Comparison of ENCODE assay signal across 18 mouse cellular contexts in the genomic region with DNA sequence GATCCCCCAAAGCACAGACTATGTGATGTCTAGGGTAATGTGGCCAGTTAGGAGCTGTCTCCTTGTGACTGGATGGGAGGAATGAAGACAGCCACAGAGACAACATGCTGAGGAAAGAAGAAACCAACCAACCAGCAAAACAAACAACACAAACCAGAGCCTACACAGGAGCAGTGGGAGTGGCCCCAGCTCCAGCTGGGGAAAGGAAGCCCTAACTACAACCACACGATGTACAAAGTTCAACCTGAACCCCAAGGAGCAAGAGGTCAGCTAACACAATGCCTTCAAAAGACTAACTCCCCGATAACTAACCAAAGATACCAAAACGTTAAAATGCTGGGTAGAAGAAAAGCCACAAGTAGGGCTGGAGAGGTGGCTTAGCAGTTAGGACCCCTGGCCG. TPM values are rescaled to one million over a fixed set of nuclear protein-coding genes. Genes with fewer than 3 reads are reported as not detected.
"Had no signal": no experiment of that assay in that cellular context is flagged by ENCODE, and none has a peak within 500 bp of the region (broad histone marks: within the 10 kb centered on the region; RNA-seq: fewer than 3 reads in every experiment).

No protein-coding gene starts in this region.

- H3K27me3 ChIP-seq: liver, embryonic 15.5 days; lung, embryonic 15.5 days; midbrain, embryonic 13.5 days; midbrain, embryonic 15.5 days; neural tube, embryonic 12.5 days; stomach, embryonic 15.5 days had no signal

- H3K4me3 ChIP-seq: liver, embryonic 15.5 days; lung, embryonic 15.5 days; midbrain, embryonic 13.5 days; midbrain, embryonic 15.5 days; neural tube, embryonic 12.5 days; stomach, embryonic 15.5 days had no signal

- DNase-seq: liver, postnatal 0 days; lung, adult 2 months; lung, postnatal 14 days; lung, postnatal 36 days; right cerebral cortex, postnatal 14 days; thymus, adult 2 months; thymus, postnatal 25 days had no signal

- ATAC-seq: liver, postnatal 0 days; lung, postnatal 0 days; midbrain, embryonic 13.5 days; midbrain, embryonic 15.5 days had no signal

- H3K4me2 ChIP-seq: liver, embryonic 15.5 days; lung, embryonic 15.5 days; midbrain, embryonic 11.5 days; midbrain, embryonic 13.5 days; midbrain, embryonic 15.5 days; neural tube, embryonic 12.5 days; stomach, embryonic 15.5 days had no signal

- H3K27ac ChIP-seq: liver, embryonic 15.5 days; lung, embryonic 15.5 days; macrophage; midbrain, embryonic 13.5 days; midbrain, embryonic 15.5 days; neural tube, embryonic 12.5 days; stomach, embryonic 15.5 days; stomach, postnatal 0 days had no signal

- H3K9ac ChIP-seq: liver, embryonic 15.5 days; liver, postnatal 0 days; lung, embryonic 15.5 days; midbrain, embryonic 13.5 days; midbrain, embryonic 15.5 days; neural tube, embryonic 12.5 days; stomach, embryonic 15.5 days had no signal

- H3K4me1 ChIP-seq: lung, embryonic 15.5 days had no signal

- H3K9me3 ChIP-seq: liver, embryonic 15.5 days; lung, embryonic 15.5 days; midbrain, embryonic 13.5 days; midbrain, embryonic 15.5 days; neural tube, embryonic 12.5 days; stomach, embryonic 15.5 days had no signal

RNA-seq across cellular contexts. Expression of a gene that starts 19.4 kb away (rescaled TPM):
- total RNA-seq: monocyte, adult 5-6 weeks had no signal
